Mouse (Mus musculus) CD4-positive helper T cell, adult 2 months (primary cell): Measurements from ENCODE around the gene Gm10681.
"Not testable (repeated sequence)": the region's sequence is repeated elsewhere in the genome, so short reads cannot be mapped to it uniquely, and the experiment has no call there.

Source experiments
- DNase-seq: peaks from one replicate; pipeline ENCODE4 v3.0.0-alpha.2; 2012; ENCODE audit warnings: low read depth, missing footprints, low spot score

Gene Gm10681

DNA sequence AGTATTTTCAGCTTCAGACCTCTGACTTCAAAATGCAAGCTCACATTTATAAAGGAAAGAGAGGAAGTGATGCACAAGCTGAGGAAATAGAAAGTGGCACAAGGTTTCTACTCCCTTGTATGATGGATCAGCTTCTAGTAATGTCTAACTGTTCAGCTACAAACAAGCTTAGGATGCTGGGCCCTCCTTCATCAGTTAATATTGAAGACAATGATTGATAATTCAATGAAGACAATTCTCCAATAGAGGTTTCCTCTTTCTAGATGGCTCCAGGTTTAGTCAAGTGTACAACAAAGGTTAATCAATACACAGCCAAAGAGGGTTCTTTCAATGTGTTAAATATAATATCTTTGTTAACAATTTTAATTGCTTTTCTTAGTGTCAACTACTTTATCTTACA, at the start of gene Gm10681:
Gene Gm10681, minus strand, starts transcription at position 101 of the 400 bp plus-strand sequence.
- DNase-seq = no peak

DNA sequence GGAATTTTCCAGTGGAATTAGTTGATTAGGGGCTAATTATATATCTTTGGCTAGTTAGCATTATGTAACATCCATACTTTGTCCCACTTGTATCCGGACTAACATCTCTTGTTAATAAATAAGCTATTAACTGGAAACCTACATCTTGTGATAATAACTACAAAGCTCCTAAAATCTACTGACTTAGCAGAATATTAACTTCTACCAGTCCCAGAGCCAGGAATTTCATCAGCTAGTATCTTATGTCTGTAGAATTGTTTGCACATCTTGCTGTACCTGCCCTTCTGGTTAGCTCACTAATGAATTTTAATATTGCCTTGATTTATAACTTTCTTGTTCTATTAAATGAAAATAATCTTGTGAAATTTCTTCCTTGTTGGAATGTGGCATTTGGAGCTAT, 46.5 kb upstream of the Gm10681 start:
- no peak for DNase-seq

DNA sequence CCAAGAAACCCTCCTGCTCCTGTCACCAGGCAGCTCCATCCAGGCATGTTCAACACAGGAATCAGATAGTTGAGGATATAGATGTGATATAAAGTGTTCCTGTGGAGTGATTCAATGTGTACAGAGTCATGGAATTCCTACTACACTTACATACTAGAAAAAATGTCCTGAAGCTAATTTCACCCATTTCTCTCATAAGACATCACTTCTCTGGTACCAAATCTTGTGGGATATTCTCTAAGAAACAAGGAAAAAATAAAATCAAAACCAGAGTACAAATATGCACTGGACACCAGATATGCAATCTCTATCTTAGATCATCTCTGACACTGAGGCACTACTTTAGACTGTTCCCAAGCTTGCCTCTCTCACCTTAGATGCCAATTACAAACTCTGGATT, 41.5 kb upstream of the Gm10681 start, which contains the start of gene Hsd3b5:
Gene Hsd3b5, minus strand, starts transcription at position 101 of the 400 bp plus-strand sequence.
- DNase-seq = no peak

DNA sequence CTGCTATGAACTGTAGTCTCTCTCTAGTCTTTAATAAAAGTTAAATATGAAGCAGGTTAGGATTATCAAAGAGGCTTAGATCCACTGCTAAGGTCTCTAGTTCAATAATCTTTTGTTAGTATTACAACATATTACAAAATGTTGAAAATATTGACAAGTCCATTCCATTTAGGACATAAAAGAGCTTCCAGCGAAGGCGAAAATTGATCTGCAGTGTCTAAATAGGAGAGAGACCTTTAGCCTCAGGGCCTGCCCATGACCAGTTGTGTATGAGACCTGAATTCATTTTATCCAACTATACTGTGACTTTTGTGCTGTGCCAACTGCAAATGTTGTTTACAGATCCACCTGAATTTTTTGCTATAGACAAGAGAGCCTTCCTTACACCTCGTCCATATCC, 41.0 kb upstream of the Gm10681 start:
- DNase-seq = no peak

DNA sequence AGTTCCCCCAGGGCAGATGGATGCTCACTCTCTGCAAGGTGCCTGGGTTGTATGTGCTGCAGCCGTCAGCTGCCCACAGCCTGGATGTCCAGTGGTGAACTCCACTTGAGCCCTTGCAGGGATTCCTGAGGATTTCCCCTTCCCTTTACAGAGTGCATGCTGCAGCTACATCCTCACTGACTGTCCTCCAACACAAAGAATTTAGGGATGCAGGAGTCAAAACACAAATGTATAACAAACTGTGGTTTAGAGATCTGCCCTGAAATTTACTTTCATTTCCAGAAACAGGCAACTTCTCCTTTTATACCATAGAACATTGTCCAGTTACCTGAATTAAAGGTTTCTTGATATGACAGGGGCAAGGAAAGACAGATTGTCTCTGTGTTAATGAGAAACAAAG, 28.2 kb upstream of the Gm10681 start:
- not testable (repeated sequence) for DNase-seq

DNA sequence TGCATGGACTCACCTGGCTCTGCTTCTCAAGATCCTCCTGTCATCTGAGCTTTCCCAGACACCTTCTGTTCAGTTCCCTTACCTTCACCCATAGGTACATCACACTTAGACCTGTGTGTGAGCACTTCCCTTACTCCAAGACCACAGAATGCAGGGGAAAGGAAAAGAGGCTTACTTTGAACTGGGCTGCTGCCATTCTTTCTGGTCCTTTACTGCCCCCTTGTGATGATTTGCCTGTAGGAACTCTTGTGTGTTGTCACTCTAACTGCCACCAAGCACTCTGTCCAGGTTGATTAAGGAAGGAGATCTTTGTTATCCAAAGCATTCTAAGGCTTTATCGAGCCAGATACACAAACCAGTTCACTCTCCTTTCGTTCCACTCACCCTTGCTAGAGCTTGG, 27.6 kb upstream of the Gm10681 start:
- not testable (repeated sequence) for DNase-seq

DNA sequence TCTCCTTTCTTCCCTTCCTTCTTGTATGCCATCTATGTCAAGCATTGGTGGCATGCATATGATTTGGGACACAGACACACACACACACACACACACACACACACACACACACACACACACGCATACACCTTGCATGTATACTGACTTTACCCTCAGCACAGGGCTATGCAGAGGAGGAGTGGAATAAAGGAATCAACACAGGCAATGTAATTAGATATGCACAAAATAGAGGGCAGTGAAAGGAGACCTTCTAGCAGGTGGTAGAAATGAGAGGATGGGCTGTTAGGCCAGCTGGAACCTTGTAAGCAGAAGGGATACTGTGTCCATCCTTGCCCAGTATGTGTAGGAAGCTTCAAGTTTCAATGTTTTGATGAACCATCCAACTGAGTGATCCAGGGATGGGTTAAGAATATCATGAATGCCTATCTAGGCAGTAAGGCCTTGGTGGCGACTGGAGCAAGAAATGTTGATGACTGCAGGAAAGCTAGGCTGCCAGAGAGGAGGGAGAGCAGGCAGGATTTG, 25.9 kb upstream of the Gm10681 start:
- DNase-seq = not testable (repeated sequence)

DNA sequence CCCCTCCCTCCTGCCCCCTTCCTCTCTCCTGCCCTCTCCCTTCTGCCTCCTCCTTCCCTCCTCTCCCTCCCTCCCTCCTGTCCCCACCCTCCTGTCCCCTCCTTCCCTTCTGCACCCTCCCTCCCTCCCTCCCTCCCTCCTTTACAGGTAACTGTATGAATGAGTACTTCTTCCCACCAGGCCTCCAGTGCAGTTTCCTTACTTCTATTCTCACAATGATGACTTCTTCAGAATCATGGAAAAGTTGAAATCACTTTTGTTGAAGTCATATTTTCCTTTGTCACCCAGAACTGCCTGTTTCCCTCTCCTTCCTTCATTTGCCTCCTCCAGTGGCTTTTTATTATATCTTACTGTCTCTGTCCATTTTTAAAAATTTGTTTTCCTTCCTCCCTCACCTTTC, 25.4 kb upstream of the Gm10681 start:
- no peak for DNase-seq

DNA sequence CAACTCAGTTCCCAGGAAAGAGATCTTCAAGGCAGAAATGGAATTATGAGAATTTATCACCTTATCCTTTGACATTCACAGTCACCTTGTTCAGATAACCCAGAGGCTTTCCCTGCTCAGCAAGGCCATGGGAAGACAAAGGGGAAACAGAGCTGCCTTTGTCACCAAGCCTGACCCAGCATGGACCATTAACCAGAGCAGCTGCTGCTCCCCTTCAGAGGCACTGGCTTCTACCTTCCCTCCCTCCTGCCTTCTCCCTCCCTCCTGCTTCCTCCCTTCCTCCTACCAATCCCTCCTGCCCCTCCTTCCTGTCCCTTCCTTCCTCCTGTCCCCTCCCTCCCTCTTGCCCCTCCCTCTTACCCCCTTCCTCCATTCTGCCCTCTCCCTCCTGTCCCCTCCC, 24.9 kb upstream of the Gm10681 start:
- DNase-seq = not testable (repeated sequence)

DNA sequence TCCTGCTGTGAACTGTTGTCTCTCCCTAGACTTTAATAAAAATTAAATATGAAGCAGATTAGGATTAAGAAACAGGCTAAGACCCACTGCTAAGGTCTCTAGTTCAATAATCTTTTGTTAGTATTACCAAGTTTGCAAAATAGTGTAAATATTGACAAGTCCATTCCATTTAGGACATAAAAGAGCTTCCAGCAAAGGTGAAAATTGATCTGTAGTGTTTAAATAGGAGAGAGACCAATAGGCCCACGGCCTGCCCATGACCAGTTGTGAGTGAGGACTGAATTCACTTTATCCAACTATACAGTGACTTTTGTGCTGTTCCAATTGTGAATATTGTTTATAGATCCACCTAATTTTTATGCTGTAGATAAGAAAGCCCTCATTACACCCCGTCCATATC, 886 bp downstream of the Gm10681 start:
- DNase-seq = no peak

DNA sequence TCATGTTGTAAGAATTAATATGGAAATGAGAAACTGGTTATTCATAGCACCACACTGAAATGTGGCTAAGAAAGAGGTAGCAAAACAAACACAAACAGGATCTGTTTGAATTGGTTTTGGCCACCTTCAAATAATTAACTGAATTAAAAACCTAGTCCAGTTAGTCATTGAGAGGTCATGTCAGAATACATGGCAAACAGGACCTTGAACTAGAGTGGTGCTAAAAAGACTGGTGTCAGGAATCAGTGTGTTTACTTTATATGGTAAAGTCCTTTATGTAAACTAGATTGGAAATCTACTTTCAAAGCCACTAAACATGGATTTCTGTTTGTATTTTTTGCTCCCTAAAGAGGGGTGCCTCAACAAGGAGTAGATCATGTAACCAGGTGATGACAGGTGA, 6.0 kb downstream of the Gm10681 start:
- DNase-seq = not testable (repeated sequence)

DNA sequence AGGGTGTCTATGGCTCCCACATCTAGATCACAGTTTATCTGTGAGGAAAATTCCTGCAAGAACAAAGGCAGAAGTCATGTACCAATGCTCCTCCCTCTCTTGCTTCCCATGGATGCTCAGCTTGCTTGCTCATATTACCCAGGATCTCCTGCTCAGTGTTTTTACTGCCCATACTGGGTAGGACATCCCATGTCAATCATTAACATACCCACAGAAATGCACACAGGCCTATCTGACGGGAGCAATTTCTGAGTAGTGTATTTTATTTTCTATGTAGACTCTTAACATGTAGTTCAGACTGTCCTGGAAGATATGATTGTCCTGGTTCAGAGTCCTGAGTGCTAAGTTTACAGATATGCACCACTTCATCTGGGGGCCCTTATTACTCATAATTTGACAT, 6.4 kb downstream of the Gm10681 start:
- not testable (repeated sequence) for DNase-seq

DNA sequence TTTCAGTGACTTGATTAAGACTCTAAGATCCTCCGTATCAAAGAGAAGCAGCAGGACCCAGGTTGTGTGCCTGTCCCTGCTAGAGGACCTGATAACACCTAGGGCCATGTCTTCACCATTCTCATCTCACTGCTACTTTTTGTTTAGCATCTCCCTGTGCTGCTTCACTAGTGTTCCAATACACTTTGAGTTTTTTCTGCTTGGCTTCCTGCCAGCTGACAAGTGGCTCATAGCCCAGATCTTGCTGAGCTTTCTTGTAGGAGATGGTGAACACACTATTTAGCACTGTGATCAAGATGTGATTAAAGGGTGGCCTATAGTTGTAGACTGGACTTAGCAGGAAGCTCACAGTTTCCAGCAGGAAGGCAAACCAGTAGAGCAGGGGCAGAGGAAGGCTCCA, 7.6 kb downstream of the Gm10681 start:
- not testable (repeated sequence) for DNase-seq

DNA sequence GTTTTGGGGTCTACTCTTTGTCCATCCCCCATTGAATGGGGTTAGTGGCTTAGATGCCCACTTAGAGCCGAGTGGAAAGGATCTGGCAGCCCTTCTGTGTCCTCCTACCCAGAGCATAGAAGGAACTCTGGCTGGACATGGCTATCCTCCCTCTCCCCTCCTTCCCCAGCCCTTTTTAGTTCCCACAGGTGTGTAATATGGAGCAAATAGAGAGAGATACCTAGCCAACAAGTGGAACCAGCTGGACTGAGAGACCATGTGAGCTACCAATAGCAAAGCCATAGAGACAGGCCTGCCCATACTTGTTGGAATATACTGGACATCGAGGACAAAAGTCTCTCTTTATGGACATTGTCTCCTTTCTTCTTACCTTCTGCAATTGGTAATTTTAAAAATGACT, 20.9 kb downstream of the Gm10681 start:
- not testable (repeated sequence) for DNase-seq

DNA sequence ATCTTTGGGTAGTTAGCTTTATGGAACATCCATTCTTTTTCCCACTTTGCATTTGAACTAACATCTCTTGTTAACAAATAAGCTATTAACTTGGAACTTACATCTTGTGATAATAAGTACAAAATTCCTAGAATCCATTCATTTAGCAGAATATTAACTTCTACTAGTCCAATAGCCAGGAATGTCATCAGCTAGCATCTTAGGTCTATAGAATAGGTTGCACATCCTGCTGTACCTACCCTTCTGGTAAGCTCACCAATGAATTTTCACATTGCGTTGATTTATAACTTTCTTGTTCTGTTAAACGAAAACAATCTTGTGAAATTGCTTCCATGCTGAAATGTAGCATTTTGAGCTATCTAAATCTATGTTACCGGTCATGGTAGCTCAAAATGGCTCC, 23.7 kb downstream of the Gm10681 start:
- not testable (repeated sequence) for DNase-seq

DNA sequence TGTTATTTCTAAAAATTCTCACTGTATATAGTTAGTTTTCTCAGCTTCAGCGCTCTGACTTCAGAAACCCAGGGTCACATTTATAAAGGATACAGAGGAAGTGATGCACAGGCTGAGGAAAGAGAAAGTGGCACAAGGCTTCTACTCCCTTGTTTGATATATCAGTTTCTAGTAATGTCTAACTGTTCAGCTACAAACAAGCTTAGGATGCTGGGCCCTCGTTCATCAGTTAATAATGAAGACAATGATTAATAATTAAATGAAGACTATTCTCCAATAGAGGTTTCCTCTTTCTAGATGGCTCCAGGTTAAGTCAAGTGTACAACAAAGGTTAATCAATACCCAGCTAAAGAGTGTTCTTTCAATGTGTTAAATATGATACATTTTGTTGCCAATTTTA, 24.8 kb downstream of the Gm10681 start:
- DNase-seq = not testable (repeated sequence)

DNA sequence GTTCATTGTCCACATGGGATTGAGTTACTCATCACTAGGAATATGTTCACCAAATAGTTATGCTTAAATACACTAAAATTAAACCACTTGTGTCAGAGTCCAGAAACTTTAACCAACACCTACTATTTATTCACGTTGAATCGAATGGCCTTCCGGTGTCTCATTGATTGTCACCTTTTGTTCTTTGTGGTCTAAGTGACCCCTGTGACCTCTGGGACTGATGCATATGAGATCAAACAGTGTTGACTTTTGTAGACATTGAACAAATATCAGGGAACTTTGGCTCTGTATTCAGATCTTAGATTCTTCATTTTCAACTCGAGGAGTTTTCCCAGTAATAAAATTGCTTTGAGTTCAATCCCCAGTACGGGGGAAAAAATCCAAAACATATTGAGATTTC, 27.9 kb downstream of the Gm10681 start:
- not testable (repeated sequence) for DNase-seq

DNA sequence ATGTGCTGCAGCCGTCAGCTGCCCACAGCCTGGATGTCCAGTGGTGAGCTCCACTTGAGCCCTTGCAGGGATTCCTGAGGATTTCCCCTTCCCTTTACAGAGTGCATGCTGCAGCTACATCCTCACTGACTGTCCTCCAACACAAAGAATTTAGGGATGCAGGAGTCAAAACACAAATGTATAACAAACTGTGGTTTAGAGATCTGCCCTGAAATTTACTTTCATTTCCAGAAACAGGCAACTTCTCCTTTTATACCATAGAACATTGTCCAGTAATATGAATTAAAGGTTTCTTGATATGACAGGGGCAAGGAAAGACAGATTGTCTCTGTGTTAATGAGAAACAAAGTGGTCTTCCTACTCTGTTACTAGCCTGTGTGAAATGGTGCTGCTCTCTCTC, 37.8 kb downstream of the Gm10681 start:
- not testable (repeated sequence) for DNase-seq

DNA sequence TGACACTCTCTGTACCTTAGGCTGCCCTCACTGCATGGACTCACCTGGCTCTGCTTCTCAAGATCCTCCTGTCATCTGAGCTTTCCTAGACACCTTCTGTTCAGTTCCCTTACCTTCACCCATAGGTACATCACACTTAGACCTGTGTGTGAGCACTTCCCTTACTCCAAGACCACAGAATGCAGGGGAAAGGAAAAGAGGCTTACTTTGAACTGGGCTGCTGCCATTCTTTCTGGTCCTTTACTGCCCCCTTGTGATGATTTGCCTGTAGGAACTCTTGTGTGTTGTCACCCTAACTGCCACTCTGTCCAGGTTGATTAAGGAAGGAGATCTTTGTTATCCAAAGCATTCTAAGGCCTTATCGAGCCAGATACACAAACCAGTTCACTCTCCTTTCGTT, 38.4 kb downstream of the Gm10681 start:
- DNase-seq = not testable (repeated sequence)

DNA sequence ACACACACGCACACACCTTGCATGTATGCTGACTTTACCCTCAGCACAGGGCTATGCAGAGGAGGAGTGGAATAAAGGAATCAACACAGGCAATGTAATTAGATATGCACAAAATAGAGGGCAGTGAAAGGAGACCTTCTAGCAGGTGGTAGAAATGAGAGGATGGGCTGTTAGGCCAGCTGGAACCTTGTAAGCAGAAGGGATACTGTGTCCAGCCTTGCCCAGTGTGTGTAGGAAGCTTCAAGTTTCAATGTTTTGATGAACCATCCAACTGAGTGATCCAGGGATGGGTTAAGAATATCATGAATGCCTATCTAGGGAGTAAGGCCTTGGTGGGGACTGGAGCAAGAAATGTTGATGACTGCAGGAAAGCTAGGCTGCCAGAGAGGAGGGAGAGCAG, 40.1 kb downstream of the Gm10681 start:
- DNase-seq = not testable (repeated sequence)

DNA sequence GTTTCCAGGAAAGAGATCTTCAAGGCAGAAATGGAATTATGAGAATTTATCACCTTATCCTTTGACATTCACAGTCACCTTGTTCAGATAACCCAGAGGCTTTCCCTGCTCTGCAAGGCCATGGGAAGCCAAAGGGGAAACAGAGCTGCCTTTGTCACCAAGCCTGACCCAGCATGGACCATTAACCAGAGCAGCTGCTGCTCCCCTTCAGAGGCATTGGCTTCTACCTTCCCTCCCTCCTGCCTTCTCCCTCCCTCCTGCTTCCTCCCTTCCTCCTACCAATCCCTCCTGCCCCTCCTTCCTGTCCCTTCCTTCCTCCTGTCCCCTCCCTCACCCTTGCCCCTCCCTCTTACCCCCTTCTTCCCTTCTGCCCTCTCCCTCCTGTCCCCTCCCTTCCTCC, 41.0 kb downstream of the Gm10681 start:
- DNase-seq = not testable (repeated sequence)

DNA sequence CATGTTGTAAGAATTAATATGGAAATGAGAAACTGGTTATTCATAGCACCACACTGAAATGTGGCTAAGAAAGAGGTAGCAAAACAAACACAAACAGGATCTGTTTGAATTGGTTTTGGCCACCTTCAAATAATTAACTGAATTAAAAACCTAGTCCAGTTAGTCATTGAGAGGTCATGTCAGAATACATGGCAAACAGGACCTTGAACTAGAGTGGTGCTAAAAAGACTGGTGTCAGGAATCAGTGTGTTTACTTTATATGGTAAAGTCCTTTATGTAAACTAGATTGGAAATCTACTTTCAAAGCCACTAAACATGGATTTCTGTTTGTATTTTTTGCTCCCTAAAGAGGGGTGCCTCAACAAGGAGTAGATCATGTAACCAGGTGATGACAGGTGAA, 63.6 kb downstream of the Gm10681 start:
- not testable (repeated sequence) for DNase-seq

DNA sequence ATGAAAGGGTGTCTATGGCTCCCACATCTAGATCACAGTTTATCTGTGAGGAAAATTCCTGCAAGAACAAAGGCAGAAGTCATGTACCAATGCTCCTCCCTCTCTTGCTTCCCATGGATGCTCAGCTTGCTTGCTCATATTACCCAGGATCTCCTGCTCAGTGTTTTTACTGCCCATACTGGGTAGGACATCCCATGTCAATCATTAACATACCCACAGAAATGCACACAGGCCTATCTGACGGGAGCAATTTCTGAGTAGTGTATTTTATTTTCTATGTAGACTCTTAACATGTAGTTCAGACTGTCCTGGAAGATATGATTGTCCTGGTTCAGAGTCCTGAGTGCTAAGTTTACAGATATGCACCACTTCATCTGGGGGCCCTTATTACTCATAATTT, 64.1 kb downstream of the Gm10681 start:
- not testable (repeated sequence) for DNase-seq

DNA sequence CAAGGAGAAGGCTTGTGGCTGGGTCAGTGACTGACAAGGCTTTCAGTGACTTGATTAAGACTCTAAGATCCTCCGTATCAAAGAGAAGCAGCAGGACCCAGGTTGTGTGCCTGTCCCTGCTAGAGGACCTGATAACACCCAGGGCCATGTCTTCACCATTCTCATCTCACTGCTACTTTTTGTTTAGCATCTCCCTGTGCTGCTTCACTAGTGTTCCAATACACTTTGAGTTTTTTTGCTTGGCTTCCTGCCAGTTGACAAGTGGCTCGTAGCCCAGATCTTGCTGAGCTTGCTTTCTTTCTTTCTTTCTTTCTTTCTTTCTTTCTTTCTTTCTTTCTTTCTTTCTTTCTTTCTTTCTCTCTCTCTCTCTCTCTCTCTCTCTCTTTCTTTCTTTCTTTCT, 65.8 kb downstream of the Gm10681 start:
- DNase-seq = not testable (repeated sequence)
